Mouse (Mus musculus) mesoderm, embryonic 11.5 days (tissue): ENCODE data around the gene Atp2a1.

Experiments
- DNase-seq: peaks from one replicate; pipeline ENCODE4 v3.0.0-alpha.2; 2012; ENCODE audit warnings: low read depth, low spot score

The Atp2a1 gene

DNA sequence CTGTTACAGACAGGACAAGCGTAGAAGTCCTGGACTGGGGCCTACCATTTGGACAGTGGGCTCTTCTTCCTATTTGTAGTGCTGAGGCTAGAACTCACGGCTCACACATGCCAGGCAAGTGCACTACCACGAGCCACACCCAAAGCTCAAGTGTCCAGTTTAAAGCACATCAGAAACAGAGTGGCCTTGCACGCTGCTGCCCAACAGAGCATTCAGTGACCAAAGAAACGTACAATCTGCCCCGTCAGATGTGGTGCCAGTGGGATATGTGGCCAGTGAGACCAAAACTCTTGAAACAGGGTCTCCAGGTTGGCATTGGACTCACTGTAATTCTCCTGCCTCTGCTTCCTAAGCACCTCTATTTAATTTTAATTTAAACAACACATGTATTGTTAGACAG, 12.3 kb downstream of the Atp2a1 start:
- DNase-seq: no peak

DNA sequence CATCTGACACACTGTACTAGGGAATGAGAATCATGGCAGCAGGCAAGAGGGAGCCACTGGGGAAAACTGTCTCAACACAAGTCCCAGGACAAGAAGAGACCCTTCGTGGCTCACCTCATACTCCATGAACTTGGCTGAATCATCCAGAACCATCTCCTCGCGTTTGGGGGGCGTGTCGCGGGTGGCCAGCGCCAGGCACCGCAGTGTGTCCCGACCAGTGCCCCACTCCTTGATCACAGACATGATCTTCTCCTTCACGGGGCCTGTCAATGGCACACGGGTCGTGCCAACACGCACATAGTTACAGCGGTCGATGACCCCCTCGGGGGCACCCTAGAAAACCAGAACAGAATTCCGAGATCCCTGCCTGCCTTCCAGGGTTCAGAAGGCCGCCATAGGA, 12.9 kb downstream of the Atp2a1 start:
- DNase-seq: no peak

DNA sequence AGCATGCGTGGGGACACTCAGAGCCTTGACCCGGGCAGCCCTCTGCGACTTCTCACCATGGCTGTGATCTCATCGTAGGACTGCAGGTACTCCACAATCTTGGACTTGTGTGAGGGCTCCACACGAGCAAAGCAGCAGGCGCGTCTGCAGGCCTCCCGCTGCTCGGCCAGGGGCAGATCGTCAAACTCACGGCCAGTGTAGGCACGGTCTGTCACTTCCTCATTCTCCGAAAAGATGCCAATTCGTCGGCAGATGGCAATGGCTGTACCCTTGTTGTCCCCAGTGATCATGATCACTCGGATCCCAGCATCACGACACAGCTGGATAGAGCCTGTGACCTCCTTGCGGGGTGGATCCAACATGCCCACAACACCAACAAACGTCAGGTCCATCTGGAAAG, 14.4 kb downstream of the Atp2a1 start:
- no peak for DNase-seq

DNA sequence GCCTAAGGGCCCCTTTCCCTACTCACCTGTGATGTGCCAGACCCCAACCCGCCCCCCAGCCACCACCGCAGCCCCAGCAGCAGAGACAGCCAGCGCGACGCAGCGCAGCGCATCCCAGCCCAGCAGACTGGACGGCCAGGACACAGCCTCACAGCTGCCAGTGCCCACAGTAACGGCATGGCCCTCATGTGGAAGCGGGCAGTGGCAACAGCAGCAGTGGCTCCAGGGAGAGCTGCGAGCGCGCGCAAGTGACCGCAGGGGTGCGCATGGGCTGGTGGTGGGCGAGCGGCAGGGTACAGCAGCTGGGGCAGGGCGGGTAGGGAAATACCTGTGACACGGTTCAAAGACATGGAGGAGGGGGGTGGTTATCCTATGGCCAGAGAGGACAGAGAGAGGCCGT, 16.7 kb downstream of the Atp2a1 start:
- no peak for DNase-seq

DNA sequence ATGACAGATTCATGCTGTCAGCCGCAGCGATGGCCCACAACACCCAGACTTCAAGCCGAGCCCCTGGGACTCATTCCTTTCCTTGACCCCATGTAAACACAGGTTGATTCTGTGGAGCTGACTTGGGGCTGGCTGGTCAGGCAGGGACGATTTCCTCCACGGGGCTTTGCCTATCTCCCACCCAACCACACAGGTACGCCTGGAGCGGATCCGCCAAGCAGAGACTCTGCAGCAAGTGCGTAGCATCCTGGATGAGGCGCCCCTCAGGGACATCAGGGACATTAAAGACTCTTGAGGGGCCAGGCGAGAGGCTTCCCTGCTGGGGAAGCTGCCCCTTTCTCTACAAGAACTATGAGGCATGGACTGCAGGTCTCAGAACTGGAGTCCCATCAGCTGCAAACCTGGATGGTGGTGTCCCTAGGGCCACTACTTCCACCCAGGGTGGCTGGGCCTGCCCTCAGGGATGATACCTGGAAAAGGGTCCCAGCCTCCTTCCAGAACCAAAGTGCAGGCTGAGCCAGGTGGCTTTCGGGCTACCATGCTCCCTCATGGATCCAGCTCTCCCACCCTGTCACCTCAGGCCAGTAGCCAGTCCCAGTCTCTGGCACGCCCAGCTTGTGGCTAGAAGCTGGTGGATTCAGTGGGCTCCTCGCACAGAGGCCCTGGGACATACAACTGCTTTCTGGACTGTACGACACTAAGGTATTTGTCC, 17.6 kb downstream of the Atp2a1 start:
- DNase-seq: no peak

DNA sequence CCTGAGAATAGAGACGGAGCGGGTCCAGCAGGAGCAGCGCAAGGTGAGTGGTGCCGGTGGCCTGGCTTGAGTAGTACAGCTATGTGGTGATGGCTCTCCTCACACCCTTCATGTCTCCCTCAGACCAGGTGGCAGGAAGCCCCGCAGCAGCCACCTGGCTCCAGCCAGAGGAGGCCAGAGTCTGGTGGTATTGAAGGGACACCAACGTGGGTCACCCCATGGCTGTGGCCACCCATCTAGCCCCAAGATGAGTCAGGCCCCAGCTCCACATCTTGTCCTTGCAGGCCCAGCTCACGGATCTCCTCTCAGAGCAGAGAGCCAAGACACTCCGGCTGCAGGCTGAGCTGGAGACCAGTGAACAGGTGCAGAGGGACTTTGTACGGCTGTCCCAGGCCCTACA, 18.4 kb downstream of the Atp2a1 start:
- DNase-seq: no peak

DNA sequence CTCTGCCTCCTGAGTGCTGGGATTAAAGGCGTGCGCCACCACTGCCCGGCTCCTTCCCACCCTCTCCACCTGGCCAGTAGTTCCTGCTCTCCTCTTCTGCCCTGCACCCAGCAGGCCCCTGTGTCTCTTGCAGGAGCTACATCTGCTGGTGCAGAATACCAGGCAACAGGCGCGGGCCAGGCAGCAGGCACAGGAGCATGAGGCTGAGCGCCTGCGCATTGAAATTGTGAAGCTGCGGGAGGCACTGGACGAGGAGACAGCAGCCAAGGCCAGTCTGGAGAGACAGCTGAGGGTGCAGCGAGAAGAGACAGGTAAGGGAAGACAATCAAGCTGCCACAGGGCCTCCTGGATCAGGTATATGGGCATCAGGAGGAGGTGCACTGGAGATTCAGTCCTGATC, 18.9 kb downstream of the Atp2a1 start:
- DNase-seq: no peak

DNA sequence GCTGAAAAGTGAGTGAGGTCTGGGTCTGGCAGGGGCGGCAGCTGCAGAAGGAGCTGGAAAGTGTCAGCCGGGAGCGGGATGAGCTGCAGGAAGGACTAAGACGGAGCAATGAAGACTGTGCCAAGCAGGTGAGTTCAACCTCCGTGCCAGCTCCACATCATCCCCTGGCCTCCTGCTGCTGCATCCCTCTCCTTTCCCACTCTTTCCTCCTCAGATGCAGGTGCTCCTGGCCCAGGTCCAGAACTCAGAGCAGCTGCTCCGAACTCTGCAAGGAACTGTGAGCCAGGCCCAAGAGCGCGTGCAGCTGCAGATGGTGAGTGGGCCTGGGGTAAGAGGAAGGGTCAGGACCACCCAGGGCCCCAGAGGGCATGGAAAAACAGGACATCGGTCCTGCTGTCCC, 22.8 kb downstream of the Atp2a1 start:
- DNase-seq: no peak

DNA sequence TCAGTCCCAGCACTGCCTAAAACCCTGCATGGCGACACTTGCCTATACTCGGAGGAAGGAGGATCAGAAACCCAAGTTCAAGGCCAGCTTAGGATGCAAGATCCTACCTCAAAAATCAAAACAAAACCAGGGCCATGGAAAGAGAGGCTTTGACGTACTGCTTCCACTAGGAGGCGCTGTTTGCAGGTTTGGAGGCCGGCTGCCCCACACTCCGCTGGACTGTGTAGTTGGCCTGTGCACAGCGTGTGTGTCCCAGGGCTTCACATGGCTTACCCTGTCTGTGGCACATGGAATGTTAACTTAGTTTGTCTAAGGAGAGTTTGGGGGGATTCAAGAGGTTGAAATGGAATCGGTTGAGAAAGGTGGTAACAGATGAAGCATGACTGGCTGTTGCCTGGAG, 26.1 kb downstream of the Atp2a1 start:
- peak; percentile 76 for DNase-seq

DNA sequence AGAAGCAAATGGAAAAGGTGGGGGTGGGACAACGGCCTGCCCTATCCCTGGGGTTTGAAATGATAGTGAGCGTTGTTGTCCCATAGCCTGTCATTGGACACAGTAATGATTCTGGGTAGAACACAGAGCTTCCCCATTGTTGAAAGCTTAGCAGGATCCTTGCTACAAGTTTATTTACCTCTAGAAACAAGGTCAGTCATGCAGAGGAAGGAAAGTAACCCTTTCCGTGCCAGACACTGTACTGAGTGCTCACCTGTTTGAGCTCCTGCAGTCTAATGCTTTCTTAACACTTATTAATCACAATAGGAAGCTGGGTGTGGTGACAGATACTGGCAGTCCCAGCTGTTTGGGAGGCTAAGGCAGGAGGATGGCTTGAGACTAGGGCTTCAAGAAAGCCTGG, 27.1 kb downstream of the Atp2a1 start:
- DNase-seq: no peak

DNA sequence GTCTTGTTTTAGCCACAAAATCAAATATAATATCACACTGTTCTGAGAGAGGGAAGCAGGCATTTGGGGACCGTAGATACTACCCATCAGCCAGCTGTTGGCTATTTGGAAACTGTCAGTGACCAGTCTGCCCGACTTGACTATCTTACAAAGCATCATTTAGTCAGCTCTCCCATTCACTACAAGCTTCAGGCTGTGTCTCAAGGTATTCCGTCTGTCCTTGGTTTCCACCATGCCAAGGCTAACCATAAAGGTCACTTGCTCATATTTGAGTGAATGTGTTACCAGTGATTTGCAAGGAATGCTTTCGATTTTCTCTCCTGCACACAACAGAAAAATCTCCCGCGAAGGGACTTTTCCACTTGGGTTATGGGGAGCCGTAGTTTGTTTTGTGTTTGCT, 28.2 kb downstream of the Atp2a1 start:
- no peak for DNase-seq

DNA sequence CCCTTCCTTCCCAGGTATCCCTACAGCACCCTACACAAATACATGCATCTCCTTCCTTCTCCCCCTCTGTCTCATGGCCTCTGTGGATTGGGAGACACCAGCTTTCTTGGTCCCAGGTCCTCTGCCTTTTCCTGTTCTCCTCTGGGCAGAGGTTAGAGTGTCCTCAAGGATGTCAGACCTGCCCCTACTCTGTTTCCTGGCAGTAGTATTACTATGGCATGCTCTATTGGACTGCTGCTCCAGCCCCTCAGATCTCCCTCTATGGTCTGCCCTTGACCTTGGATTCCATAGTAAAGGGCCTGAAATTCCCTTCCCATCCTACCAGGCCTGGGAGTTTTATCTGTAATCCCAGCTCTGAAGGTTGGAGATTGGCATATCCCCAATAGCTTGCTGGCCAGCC, 32.7 kb downstream of the Atp2a1 start:
- DNase-seq: no peak

DNA sequence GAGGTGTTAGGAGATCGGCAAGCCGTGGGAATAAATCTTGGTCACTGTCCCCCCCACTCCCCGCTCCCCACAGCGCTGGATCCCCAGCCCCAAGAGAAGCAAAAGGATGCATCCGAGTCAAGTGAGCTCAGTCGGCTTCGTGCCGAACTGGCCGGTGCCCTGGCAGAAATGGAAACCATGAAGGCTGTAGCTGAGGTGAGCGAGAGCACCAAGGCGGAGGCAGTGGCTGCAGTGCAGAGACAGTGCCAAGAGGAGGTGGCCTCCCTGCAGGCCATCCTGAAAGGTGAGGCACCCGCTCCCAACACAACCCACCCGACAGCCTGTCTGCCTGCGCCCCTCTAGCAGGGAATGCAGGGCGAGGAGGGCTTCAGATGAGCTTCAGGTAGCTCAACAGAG, 33.4 kb downstream of the Atp2a1 start:
- no peak for DNase-seq

DNA sequence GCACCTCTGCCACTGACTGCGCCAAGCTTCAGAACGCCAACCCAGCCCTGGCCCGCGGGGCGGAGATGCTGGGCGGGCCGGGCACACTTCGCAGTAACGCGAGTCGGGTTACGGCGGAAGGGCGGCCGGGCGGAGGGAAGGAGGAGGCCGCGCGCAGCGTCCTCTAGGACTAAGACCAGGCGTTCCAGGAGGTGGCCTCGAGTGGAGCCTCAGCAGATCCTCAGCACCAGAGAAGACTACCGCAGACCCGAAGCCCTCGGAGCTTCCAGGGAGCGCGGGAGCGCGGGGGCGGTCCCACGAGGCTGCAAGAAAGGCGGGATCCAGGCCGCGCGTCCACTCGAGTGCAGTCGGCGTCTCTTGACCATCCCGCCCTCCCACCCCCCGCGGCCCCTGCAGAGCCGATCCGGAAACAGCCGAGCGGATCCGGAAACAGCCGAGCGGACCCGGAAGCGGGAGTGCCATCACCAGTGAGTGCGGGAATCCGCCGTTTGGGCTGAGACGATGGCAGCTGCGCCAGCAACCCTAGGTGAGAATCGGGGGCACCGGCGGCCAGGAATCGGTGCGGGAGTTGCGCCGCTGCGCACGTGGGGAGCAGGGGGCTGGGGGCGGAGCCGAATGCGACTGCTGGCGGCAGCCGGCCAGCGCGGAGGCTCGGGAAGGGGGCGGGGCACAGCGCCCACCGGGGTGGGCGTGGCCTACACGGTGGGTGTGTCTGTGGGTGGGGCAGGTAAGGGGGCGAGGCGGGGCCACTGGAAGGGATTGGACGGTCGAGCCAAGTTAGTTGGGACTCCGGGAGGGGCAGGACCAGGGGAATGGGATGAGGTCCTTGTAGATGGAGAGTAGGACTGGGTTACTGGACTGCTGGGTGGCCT, 34.0 kb downstream of the Atp2a1 start, which contains the start of gene Rabep2:
TSS of gene Rabep2 (plus strand) at position 129 of the 872 bp plus-strand sequence.
- peak; percentile 94 for DNase-seq

DNA sequence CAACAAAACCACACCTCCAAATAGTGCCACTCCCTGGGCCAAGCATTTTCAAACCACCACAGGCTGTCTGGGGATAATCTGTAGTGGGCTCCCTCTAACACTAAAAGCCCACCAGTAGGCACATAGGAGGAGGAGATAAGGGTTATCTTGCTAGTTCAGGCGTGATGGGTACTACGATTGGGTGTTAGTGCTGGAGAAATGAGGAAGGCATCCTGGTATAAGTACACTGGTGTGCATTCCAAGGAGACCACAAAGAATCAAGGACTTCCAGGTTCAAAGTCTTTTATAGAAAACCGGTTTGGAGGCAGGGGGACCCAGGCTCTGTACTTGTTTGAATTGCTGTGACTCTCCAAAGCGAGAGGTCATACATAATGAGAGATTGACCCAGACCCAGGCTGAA, 34.8 kb downstream of the Atp2a1 start:
- DNase-seq: no peak

DNA sequence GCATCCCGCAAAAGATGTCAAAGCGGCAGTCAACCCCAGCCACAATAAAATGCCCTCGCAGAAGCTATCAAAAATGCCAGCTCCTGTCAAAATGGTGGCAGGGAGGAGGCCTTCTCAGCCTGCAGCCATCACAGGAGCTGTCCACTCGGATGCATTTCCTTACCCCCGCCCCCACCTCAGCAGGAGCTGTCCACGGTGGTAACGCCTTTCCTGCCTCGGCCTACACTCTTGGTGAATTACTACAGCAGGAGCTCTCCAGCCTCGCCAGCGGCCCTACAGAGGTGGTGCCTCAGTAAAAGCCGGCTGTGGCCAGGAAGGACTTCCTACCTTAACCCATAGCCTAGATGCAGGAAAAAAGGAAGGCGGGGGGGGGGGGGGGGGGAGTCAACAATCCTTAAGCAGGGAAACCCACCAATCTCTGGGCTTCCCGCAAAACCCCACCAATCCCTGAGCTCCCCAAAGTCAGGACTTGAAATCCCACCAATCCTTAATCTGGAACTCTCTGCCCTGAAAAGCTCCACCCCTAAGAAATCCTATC, 35.5 kb downstream of the Atp2a1 start:
- DNase-seq: no peak

DNA sequence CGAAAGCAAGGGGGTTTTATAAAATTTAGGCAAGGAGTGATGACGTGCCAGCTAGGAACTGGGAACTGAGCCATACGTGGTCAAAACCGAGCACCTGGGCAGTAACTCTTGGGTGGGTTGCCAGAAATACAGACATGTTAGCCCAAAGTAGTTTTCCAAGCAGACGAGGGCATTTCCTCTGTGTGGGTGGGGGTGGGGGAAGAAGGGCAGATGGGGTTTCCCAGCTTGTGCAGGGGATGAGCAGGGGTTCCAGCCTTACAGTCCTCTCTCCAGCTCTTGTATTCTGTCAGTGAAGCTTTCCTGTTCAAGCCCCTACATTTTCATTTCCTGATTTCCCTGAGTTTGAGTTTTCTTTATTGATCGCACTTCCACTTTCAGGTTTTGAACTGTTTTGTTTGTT, 38.7 kb downstream of the Atp2a1 start:
- no peak for DNase-seq

DNA sequence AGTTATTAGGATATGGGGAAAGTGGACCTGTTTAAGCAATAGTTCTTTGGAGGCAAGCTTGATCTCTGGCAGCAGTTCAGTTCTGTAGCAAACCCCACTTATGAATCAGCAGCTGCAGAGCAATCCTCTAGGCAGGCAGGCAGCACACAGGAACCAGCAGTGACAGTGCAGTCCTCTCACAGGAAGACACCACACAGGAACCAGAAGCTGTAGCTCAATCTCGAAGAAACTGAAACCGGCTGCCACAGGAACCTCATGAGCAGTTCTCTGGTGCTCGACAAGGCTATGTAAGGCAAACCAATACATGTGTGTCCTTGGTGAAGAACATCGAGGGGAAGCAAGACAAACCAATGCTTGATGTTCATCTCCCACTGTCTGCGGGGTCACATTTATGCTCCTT, 41.2 kb downstream of the Atp2a1 start:
- no peak for DNase-seq

DNA sequence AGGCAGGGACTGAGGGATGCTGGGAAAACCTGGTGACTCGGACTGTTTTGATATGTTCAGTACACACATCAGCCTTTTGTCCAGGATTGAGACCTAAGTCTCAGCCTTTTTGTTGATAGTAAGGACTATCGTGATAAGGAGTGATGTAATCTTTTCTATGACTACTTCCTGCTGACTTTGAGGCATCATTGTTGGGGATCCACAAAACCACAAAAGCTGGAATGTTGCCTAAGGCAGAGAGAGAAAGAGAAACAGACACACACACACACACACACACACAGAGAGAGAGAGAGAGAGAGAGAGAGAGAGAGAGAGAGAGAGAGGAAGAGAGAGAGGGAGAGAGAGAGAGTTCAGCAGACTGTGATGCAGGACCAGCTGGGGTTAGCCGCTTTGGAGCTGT, 44.4 kb downstream of the Atp2a1 start:
- no peak for DNase-seq

DNA sequence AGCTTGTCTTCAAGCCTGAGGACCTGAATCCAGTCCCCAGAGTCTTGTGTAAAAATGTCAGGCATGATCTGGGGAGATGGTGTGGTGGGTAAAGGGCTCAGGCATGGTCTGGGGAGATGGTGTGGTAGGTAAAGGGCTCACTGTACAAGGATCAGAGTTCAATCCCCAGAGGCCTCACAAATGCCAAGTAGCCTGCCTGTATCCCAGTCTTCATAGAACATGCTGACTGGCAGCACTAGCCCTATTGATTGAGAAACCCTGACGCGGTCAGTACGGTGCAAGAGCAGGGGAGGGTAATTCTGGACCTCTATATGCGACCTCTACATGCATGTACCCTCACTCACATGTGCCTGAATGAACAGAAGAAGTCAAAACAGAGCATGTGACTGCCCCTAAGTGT, 45.3 kb downstream of the Atp2a1 start:
- no peak for DNase-seq

DNA sequence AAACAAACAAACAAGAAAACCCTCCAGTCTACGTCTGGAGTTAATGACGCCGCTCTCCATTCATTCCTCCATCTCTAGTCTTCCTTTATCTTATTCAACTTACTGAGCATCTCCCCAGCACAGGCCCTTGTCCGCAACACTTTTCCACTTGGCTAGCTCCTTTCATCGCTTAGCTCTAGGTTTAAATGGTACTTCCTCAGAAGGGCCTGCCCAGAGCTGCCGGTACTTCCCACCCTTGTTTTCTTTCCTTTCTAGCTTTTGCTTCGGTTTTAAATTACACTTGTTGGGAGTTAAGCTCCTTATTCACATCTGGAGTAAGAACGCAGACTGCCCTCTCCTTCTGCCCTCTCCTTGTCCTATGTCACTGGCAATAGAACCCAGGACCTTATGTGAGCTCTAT, 45.9 kb downstream of the Atp2a1 start:
- no peak for DNase-seq

DNA sequence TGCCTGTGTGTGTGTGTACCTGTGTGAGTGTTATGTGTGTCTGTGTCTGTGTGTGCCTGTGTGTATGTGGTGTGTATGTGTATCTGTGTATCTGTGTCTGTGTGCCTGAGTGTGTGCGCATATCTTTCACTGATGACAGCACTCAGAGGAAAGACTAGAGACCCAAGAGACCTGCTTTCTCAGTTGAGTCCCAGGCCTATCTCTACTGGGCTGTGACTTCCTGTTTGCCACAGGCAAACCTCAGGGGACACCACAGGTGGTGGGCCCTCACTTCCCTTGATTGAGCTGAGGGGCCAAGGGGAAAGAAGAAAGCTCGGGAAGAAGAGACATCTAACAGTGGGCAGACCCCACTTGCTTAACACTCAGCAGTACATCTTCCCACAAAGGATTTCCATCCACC, 46.3 kb downstream of the Atp2a1 start:
- no peak for DNase-seq

DNA sequence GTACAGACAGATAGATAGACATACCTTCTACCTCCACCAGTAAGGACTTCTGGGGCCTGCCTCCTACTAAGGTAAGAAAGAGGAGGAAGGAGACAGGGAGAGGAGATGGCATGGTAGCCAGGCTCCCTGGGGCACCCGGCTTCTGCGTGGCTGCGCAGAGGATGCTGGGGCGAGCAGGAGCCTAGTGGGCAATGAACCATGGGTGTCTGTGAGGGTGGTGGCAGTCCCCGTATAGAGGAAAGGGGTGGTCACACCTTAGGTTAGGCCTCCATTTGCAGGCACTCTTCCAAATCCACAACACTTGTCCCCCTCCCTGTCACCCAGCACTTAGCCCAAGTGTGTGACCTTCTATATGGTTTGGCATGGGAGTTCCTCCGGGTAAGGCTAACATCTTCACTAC, 48.2 kb downstream of the Atp2a1 start, which contains the start of gene Cd19:
TSS of gene Cd19 (minus strand) at position 165 of the 400 bp plus-strand sequence.
- no peak for DNase-seq
